8 mouse cellular contexts compared by ENCODE assay signal in the genomic region with DNA sequence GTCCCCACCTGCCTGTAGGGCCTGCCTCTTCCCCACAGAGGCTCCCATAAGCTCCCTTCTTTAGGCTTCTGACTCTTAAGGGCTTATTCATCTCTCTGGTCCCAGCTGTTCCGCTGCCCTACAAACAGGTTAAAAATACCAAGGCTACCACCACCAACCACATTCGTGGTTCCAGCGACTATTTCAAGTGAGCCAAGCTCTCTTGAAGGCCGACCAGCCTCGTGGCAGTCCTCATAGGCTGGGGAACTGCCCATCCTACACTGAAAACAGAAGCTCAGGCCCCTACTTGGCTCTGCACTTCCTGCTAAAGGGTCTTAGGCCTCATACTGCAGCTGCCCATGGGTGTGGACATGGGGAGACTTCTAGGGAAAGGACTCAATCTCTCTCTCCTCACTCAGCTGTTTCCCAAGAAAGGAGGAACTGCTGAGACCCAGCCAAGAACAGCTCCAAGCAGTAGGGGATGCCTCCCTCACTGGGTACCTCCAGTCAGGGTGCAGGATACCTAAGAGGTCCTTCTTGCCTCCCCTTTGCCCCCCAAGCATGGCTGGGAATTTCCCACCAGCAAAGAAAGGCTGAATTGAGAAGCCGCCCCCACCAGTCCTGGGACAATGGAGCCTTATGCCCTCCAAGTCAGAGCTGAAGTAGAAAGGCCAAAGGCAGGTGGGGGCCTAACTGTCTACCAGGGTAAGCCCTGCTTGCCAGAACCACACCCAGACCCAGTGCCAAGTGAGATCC. TPM values are rescaled to one million over a fixed set of nuclear protein-coding genes. Genes with fewer than 3 reads are reported as not detected.
DNase-seq lines count a peak whose midpoint lies in the region; ATAC-seq and TF ChIP-seq lines count a peak whose summit lies in the region.

No protein-coding gene starts in this region.

- peak overlapping the region; percentile 90 for H3K4me2 ChIP-seq in embryonic facial prominence, embryonic 14.5 days (ENCODE audit: low read depth, low read length)
- peak overlapping the region; percentile 56 for H3K4me2 ChIP-seq in hindbrain, postnatal 0 days (ENCODE audit: low read depth, low read length)
- peak overlapping the region; percentile 73 for H3K4me2 ChIP-seq in midbrain, embryonic 16.5 days (ENCODE audit: low read length)

- no peaks in the 10 kb centered on the region for H3K9me3 ChIP-seq in embryonic facial prominence, embryonic 14.5 days (ENCODE audit: control insufficient read depth, low read length)
- no peaks in the 10 kb centered on the region for H3K9me3 ChIP-seq in hindbrain, postnatal 0 days (ENCODE audit: low read length)
- H3K9me3 ChIP-seq in midbrain, embryonic 16.5 days (replicated peaks; ENCODE audit: control insufficient read depth, low read length, poor library complexity, severe bottlenecking) = no peaks in the 10 kb centered on the region

- peaks cover 31% of the 10 kb centered on the region for H3K36me3 ChIP-seq in embryonic facial prominence, embryonic 14.5 days (ENCODE audit: control insufficient read depth, insufficient read depth, low read length)
- H3K36me3 ChIP-seq in hindbrain, postnatal 0 days (ENCODE audit: insufficient read depth, low read length) = peaks cover 16% of the 10 kb centered on the region
- H3K36me3 ChIP-seq in midbrain, embryonic 16.5 days (ENCODE audit: control insufficient read depth, insufficient read depth, low read length) = peaks cover 21% of the 10 kb centered on the region

- WGBS in embryonic facial prominence, embryonic 14.5 days = 64% methylated on average over 6 of the region's 6 CpGs
- WGBS in hindbrain, postnatal 0 days = 65% methylated on average over 6 of the region's 6 CpGs
- WGBS in midbrain, embryonic 16.5 days = 72% methylated on average over 6 of the region's 6 CpGs

- H3K4me3 ChIP-seq in embryonic facial prominence, embryonic 14.5 days (ENCODE audit: low read depth, low read length) = peak overlapping the region; percentile 39; the same call in 1 of the 2 replicates
- no peak overlapping the region for H3K4me3 ChIP-seq in hindbrain, postnatal 0 days (ENCODE audit: low read length)
- peak overlapping the region; percentile 35 for H3K4me3 ChIP-seq in midbrain, embryonic 16.5 days (ENCODE audit: low read depth, low read length)

- H3K9ac ChIP-seq in embryonic facial prominence, embryonic 14.5 days (ENCODE audit: low read depth, low read length) = peak overlapping the region; percentile 73
- H3K9ac ChIP-seq in hindbrain, postnatal 0 days (replicated peaks; ENCODE audit: low read length) = peak overlapping the region; percentile 58
- H3K9ac ChIP-seq in midbrain, embryonic 16.5 days (ENCODE audit: low read depth, low read length) = peak overlapping the region; percentile 88

- no peak for TF ChIP-seq CTCF in hindbrain, postnatal 0 days (IDR thresholded peaks at IDR 0.05; ENCODE audit: low read depth)

- DNase-seq in layer of hippocampus, adult 9-11 months = peak; percentile 45
- no peak for DNase-seq in layer of hippocampus, adult 8-10 months (ENCODE audit: low spot score in 2 of 2)
- peak; percentile 75 for DNase-seq in embryonic facial prominence, embryonic 14.5 days (ENCODE audit: low spot score)
- DNase-seq in hindbrain, postnatal 0 days (ENCODE audit: low spot score) = no peak
- DNase-seq in natural killer cell, adult 2 months (ENCODE audit: low spot score in 2 of 2) = no peak
- no peak for DNase-seq in cerebellum, adult 11 months
- DNase-seq in cerebellum, postnatal 25 days = no peak

- peak overlapping the region; percentile 98 for H3K27ac ChIP-seq in embryonic facial prominence, embryonic 14.5 days (replicated peaks; ENCODE audit: low read depth, low read length)
- H3K27ac ChIP-seq in hindbrain, postnatal 0 days = peak overlapping the region; percentile 98
- H3K27ac ChIP-seq in midbrain, embryonic 16.5 days (ENCODE audit: low read length) = peak overlapping the region; percentile 99

- H3K27me3 ChIP-seq in embryonic facial prominence, embryonic 14.5 days (replicated peaks; ENCODE audit: control insufficient read depth, insufficient read depth, low read length) = no peaks in the 10 kb centered on the region
- H3K27me3 ChIP-seq in hindbrain, postnatal 0 days (ENCODE audit: insufficient read depth, low read length) = no peaks in the 10 kb centered on the region
- no peaks in the 10 kb centered on the region for H3K27me3 ChIP-seq in midbrain, embryonic 16.5 days (ENCODE audit: control insufficient read depth, insufficient read depth, low read depth, low read length)

- H3K4me1 ChIP-seq in embryonic facial prominence, embryonic 14.5 days (ENCODE audit: control insufficient read depth, insufficient read depth, low read length) = peaks cover 40% of the 10 kb centered on the region
- peaks cover 18% of the 10 kb centered on the region for H3K4me1 ChIP-seq in hindbrain, postnatal 0 days (ENCODE audit: insufficient read depth, low read length)
- H3K4me1 ChIP-seq in midbrain, embryonic 16.5 days (ENCODE audit: control insufficient read depth, insufficient read depth, low read length) = peaks cover 17% of the 10 kb centered on the region

- ATAC-seq in embryonic facial prominence, embryonic 14.5 days (ENCODE audit: low read depth) = peak; percentile 8; the same call in 1 of the 2 replicates
- ATAC-seq in hindbrain, postnatal 0 days = no peak
- no peak for ATAC-seq in midbrain, embryonic 16.5 days

RNA-seq across cellular contexts. Expression of a gene that starts 2.6 kb away (rescaled TPM):
- total RNA-seq in layer of hippocampus, adult 8-10 months (2022) = 1 to 10 TPM; 2.9 to 5.0 (median 4.4) TPM
- 18.0 and 18.2 TPM in 2 replicates for polyA plus RNA-seq in embryonic facial prominence, embryonic 14.5 days (2014; fragmentation: Nextera tagmentation; extraction: Ambion mirVana)
- total RNA-seq in hindbrain, postnatal 0 days (2014; rRNA removed) = 11.2 and 14.6 TPM in 2 replicates
- 8.3 and 9.0 TPM in 2 replicates for polyA plus RNA-seq in hindbrain, postnatal 0 days (2015; fragmentation: Nextera tagmentation; extraction: Ambion mirVana)
- polyA plus RNA-seq in midbrain, embryonic 16.5 days (2015; fragmentation: Nextera tagmentation; extraction: Ambion mirVana) = 3.7 and 3.9 TPM in 2 replicates

RNA-seq across cellular contexts. Expression of a gene that starts 23.5 kb away (rescaled TPM):
- 100 to 1,000 TPM; 218 to 272 (median 249) TPM for total RNA-seq in layer of hippocampus, adult 8-10 months (2022)
- polyA plus RNA-seq in embryonic facial prominence, embryonic 14.5 days (2014; fragmentation: Nextera tagmentation; extraction: Ambion mirVana) = 380 and 416 TPM in 2 replicates
- total RNA-seq in hindbrain, postnatal 0 days (2014; rRNA removed) = 334 and 369 TPM in 2 replicates
- 275 and 287 TPM in 2 replicates for polyA plus RNA-seq in hindbrain, postnatal 0 days (2015; fragmentation: Nextera tagmentation; extraction: Ambion mirVana)
- 278 and 281 TPM in 2 replicates for polyA plus RNA-seq in midbrain, embryonic 16.5 days (2015; fragmentation: Nextera tagmentation; extraction: Ambion mirVana)

RNA-seq across cellular contexts. Expression of a gene that starts 24.2 kb away (rescaled TPM):
- total RNA-seq in layer of hippocampus, adult 8-10 months (2022) = 10 to 100 TPM; 12.4 to 15.4 (median 14.0) TPM
- polyA plus RNA-seq in embryonic facial prominence, embryonic 14.5 days (2014; fragmentation: Nextera tagmentation; extraction: Ambion mirVana) = 46.7 and 52.3 TPM in 2 replicates
- 7.6 and 10.9 TPM in 2 replicates for total RNA-seq in hindbrain, postnatal 0 days (2014; rRNA removed)
- polyA plus RNA-seq in hindbrain, postnatal 0 days (2015; fragmentation: Nextera tagmentation; extraction: Ambion mirVana) = 9.0 and 9.3 TPM in 2 replicates
- 14.6 and 15.4 TPM in 2 replicates for polyA plus RNA-seq in midbrain, embryonic 16.5 days (2015; fragmentation: Nextera tagmentation; extraction: Ambion mirVana)

RNA-seq across cellular contexts. Expression of a gene that starts 31.0 kb away (rescaled TPM):
- 1 to 10 TPM; 1.7 to 2.4 (median 1.9) TPM for total RNA-seq in layer of hippocampus, adult 8-10 months (2022)
- polyA plus RNA-seq in embryonic facial prominence, embryonic 14.5 days (2014; fragmentation: Nextera tagmentation; extraction: Ambion mirVana) = 1.2 and 1.4 TPM in 2 replicates
- total RNA-seq in hindbrain, postnatal 0 days (2014; rRNA removed) = 3.3 and 4.9 TPM in 2 replicates
- polyA plus RNA-seq in hindbrain, postnatal 0 days (2015; fragmentation: Nextera tagmentation; extraction: Ambion mirVana) = 1.7 and 1.9 TPM in 2 replicates
- 2.0 and 2.4 TPM in 2 replicates for polyA plus RNA-seq in midbrain, embryonic 16.5 days (2015; fragmentation: Nextera tagmentation; extraction: Ambion mirVana)

RNA-seq across cellular contexts. Expression of a gene that starts 32.9 kb away (rescaled TPM):
- 10 to 100 TPM; 11.8 to 18.4 (median 15.4) TPM for total RNA-seq in layer of hippocampus, adult 8-10 months (2022)
- 15.9 and 18.0 TPM in 2 replicates for polyA plus RNA-seq in embryonic facial prominence, embryonic 14.5 days (2014; fragmentation: Nextera tagmentation; extraction: Ambion mirVana)
- 29.9 and 32.8 TPM in 2 replicates for total RNA-seq in hindbrain, postnatal 0 days (2014; rRNA removed)
- 17.8 and 19.4 TPM in 2 replicates for polyA plus RNA-seq in hindbrain, postnatal 0 days (2015; fragmentation: Nextera tagmentation; extraction: Ambion mirVana)
- polyA plus RNA-seq in midbrain, embryonic 16.5 days (2015; fragmentation: Nextera tagmentation; extraction: Ambion mirVana) = 14.9 and 18.6 TPM in 2 replicates

Comparison
In these comparisons a context has a peak if more than half of its experiments do, and no peak if none do; other contexts are left out.
1. DNase-seq: peak in layer of hippocampus, adult 9-11 months (single experiment) and embryonic facial prominence, embryonic 14.5 days (single experiment); none in layer of hippocampus, adult 8-10 months (0 of 2), hindbrain, postnatal 0 days (single experiment), natural killer cell, adult 2 months (0 of 2), cerebellum, adult 11 months (single experiment) and cerebellum, postnatal 25 days (0 of 2).
2. Peak in every context shown above with its lines, with median percentiles within 50 percentile points of each other: H3K27ac ChIP-seq, H3K4me2 ChIP-seq and H3K9ac ChIP-seq.